Mouse (Mus musculus) myocyte (in vitro differentiated cells): Measurements from ENCODE around the gene Adprh. TPM values are rescaled to one million over a fixed set of nuclear protein-coding genes. Genes with fewer than 3 reads are reported as not detected.

Source experiments
- H3K27me3 ChIP-seq: one replicate; pipeline ENCODE4 v1.6.1; 2011; ENCODE audit not compliant: control insufficient read depth, insufficient read depth, insufficient read length
- H3K36me3 ChIP-seq: one replicate; pipeline ENCODE4 v1.6.1; 2011; ENCODE audit not compliant: control insufficient read depth, insufficient read depth
- H3K4me2 ChIP-seq: one replicate; pipeline ENCODE4 v1.6.1; 2011; ENCODE audit warnings: low read depth, control low read depth
- H3K4me3 ChIP-seq: one replicate; pipeline ENCODE4 v1.5.1; 2011; ENCODE audit warnings: mild to moderate bottlenecking, control low read depth, moderate library complexity
- H3K79me2 ChIP-seq: one replicate; pipeline ENCODE4 v1.6.1; 2011; ENCODE audit not compliant: control insufficient read depth, insufficient read depth
- H3ac ChIP-seq: one replicate; pipeline ENCODE4 v1.6.1; 2011; ENCODE audit not compliant: control insufficient read depth, insufficient read length
- CEBPB ChIP-seq: IDR thresholded peaks from 2 replicates; pipeline ENCODE4 v1.6.1; 2011; ENCODE audit warnings: mild to moderate bottlenecking, moderate library complexity; ENCODE audit not compliant: poor library complexity, insufficient read depth, severe bottlenecking
- E2F4 ChIP-seq: IDR thresholded peaks from one replicate; pipeline ENCODE4 v1.6.1; 2011; ENCODE audit warnings: mild to moderate bottlenecking, control low read depth, moderate library complexity; ENCODE audit not compliant: insufficient read depth
- MAX ChIP-seq: IDR thresholded peaks from one replicate; pipeline ENCODE4 v1.6.1; 2011; ENCODE audit warnings: low read depth, mild to moderate bottlenecking, control low read depth
- MYOD1 ChIP-seq, 3 experiments: IDR thresholded peaks; one replicate each; pipeline ENCODE4 v1.6.1; 2011; ENCODE audit warnings: control low read depth in 2 of 3, low read depth in 2 of 3, mild to moderate bottlenecking in 2 of 3, moderate library complexity in 1 of 3; ENCODE audit not compliant: insufficient read length in 2 of 3, control insufficient read depth in 1 of 3
- MYOG ChIP-seq, 3 experiments: IDR thresholded peaks; one replicate each; pipeline ENCODE4 v1.6.1; 2011; ENCODE audit warnings: control low read depth in 2 of 3, low read depth in 2 of 3, mild to moderate bottlenecking in 2 of 3; ENCODE audit not compliant: insufficient read length in 2 of 3, control insufficient read depth in 1 of 3, insufficient read depth in 1 of 3
- POLR2A ChIP-seq: IDR thresholded peaks from one replicate; pipeline ENCODE4 v1.6.1; 2011; ENCODE audit warnings: low read depth, mild to moderate bottlenecking, control low read depth, moderate library complexity; ENCODE audit not compliant: insufficient read length
- POLR2AphosphoS2 ChIP-seq: IDR thresholded peaks from one replicate; pipeline ENCODE4 v1.6.1; 2011; ENCODE audit warnings: low read depth, control low read depth; ENCODE audit not compliant: insufficient read length
- REST ChIP-seq: IDR thresholded peaks from one replicate; pipeline ENCODE4 v1.6.1; 2011; ENCODE audit warnings: mild to moderate bottlenecking, control low read depth, moderate library complexity; ENCODE audit not compliant: insufficient read depth, insufficient read length
- SRF ChIP-seq: IDR thresholded peaks from one replicate; pipeline ENCODE4 v1.6.1; 2011; ENCODE audit warnings: low read depth; ENCODE audit not compliant: control insufficient read depth, insufficient read length
- TCF12 ChIP-seq: IDR thresholded peaks from one replicate; pipeline ENCODE4 v1.6.1; 2011; ENCODE audit warnings: mild to moderate bottlenecking, control low read depth; ENCODE audit not compliant: poor library complexity, insufficient read depth, severe bottlenecking
- TCF3 ChIP-seq: IDR thresholded peaks from one replicate; pipeline ENCODE4 v1.6.1; 2011; ENCODE audit warnings: low read depth, control low read depth; ENCODE audit not compliant: insufficient read length
- USF1 ChIP-seq: IDR thresholded peaks from one replicate; pipeline ENCODE4 v1.6.1; 2011; ENCODE audit warnings: low read depth, mild to moderate bottlenecking, control low read depth, moderate library complexity
- polyA plus RNA-seq: library from polyadenylated mRNA; unstranded; fragments of >200 nt; fragmentation: generic; extraction: Trizol; gene quantifications from one replicate; pipeline ENCODE4 v1.2.1, GENCODE M21; 2012; ENCODE audit warnings: missing spikeins

Gene Adprh
- polyA plus RNA-seq, 1 experiment: 124 TPM

DNA sequence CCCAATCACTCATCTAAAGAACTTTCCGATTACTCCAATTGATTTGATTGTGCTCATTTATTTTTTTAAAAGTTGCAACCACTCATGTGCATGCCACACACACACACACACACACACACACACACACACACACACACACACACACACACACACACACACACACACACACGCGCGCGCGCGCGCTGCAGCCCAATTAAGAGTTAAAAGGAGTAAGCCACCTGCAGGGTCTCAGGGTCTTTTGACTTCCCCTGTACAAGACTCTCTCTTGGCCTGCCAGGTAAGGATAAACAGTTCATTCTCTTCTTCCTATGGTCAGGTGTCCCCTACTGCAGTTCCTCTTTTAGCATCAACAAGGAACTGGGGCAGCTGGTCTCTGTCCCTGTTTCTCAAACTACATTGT is 44.1 kb downstream of the Adprh start:
- no peaks in the 10 kb centered on the region for H3K36me3 ChIP-seq
- H3K27me3 ChIP-seq: no peaks in the 10 kb centered on the region
- no peak for TF ChIP-seq TCF3
- TF ChIP-seq SRF: no peak
- TF ChIP-seq USF1: no peak

DNA sequence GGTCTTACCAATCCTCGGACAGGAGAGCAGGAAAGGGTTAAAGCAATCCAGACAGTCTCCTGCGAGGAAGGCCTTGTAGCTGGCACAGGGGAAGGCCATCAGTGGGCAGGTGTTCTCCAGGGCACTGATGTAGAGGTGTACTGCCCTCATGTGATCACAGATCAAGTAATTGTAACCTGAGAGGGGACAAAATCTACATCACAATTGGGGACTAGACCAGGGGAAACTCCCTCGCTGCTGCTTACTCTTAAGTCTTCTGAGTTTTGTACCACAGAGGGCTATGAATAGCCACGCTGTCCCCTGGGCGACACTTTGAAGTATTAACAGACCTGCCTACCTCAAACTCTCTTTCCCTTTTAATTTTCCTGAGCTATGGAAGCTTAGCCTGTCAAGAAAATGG is 44.9 kb downstream of the Adprh start:
- Histone ChIP-seq H3ac (no peak overlapping the region), H3K27me3 (no peaks in the 10 kb centered on the region), H3K4me3 (no peak overlapping the region), H3K4me2 (no peak overlapping the region), H3K36me3 (no peaks in the 10 kb centered on the region), H3K79me2 (no peaks in the 10 kb centered on the region)
- TF ChIP-seq MYOD1 (IDR thresholded peaks at IDR 0.05; ENCODE audit: control insufficient read depth in 1 of 3, insufficient read length in 2 of 3, low read depth in 2 of 3): no peak
- TF ChIP-seq USF1: no peak
- no peak for TF ChIP-seq MYOG (IDR thresholded peaks at IDR 0.05; ENCODE audit: control insufficient read depth in 1 of 3, insufficient read depth in 1 of 3, insufficient read length in 2 of 3, low read depth in 2 of 3)
- no peak for TF ChIP-seq TCF12
- no peak for TF ChIP-seq TCF3
- no peak for TF ChIP-seq REST
- no peak for TF ChIP-seq SRF
- no peak for TF ChIP-seq MAX
- no peak for TF ChIP-seq POLR2AphosphoS2
- no peak for TF ChIP-seq CEBPB
- TF ChIP-seq E2F4: no peak
- no peak for TF ChIP-seq POLR2A

More for the DNA sequence above, 44.1 kb downstream of the Adprh start:
- Histone ChIP-seq H3K4me2 (no peak overlapping the region), H3K79me2 (no peaks in the 10 kb centered on the region), H3K4me3 (no peak overlapping the region), H3ac (no peak overlapping the region)

DNA sequence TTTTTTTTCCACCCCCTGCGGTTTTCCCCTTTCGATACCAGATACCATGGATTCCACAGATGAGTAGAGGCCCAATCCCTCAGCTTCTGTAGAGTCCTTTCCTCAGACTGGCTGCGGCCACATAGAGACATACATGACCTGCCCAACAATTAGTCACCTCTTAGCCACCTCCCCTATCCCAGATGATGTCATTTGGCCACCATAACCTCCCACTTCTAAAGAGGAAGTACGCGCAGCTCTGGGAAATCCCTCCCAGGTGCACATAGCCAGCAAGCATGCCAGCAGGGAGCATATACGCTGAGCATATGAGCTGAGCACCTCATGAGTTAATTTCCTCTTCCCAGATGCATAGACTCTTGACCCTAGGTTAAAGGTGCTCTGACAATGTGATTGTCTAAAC is 45.8 kb downstream of the Adprh start:
- no peak for TF ChIP-seq USF1
- no peak for TF ChIP-seq POLR2AphosphoS2
- Histone ChIP-seq H3K4me3 (no peak overlapping the region), H3K36me3 (no peaks in the 10 kb centered on the region), H3K27me3 (no peaks in the 10 kb centered on the region), H3K79me2 (no peaks in the 10 kb centered on the region), H3K4me2 (no peak overlapping the region), H3ac (no peak overlapping the region)

DNA sequence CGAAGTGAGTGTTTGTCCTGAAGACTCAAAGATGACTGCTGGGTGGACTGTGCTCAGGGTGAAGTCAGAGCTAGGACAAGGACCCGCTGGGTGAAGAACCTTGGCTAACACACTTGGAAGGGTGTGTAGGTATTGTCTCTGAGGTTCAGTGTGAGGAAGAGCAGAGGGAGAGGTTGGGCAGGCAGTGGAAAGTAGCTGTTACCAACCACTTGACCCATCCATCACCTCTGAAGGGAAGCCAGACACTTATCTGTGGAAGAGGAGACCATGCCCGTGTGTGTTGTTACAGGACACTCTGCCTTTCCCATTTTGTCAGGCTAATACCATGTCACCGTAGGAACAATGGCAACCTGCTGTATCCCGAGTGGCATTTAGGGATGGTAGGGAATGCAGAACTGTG is 46.2 kb downstream of the Adprh start:
- Histone ChIP-seq H3K27me3 (no peaks in the 10 kb centered on the region), H3K36me3 (no peaks in the 10 kb centered on the region), H3K4me3 (no peak overlapping the region), H3ac (no peak overlapping the region), H3K4me2 (no peak overlapping the region), H3K79me2 (no peaks in the 10 kb centered on the region)
- no peak for TF ChIP-seq POLR2A
- no peak for TF ChIP-seq CEBPB
- TF ChIP-seq POLR2AphosphoS2: no peak
- TF ChIP-seq MYOD1 (IDR thresholded peaks at IDR 0.05; ENCODE audit: control insufficient read depth in 1 of 3, insufficient read length in 2 of 3, low read depth in 2 of 3): no peak
- no peak for TF ChIP-seq E2F4
- no peak for TF ChIP-seq MAX
- no peak for TF ChIP-seq USF1
- no peak for TF ChIP-seq REST
- no peak for TF ChIP-seq SRF
- no peak for TF ChIP-seq MYOG (IDR thresholded peaks at IDR 0.05; ENCODE audit: control insufficient read depth in 1 of 3, insufficient read depth in 1 of 3, insufficient read length in 2 of 3, low read depth in 2 of 3)
- TF ChIP-seq TCF3: no peak
- TF ChIP-seq TCF12: no peak

DNA sequence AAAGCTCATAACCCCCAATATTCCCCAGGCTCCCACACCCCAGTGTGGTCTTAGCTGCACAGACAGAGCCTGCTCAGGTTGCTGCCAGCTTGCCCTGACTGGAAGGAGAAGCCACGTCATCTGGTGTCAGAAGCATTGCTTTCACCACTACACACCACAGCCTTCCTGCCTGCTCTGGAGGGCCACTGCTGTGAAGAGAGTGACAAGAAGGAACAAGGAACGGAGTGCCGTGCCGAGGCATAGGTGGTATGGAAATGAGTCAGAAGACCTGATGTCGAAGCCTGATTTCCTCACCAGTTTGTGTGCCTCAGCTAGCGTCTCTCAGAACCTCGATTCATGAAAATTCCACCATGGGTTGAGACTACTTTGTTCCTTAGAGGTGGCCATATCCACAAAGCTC is 48.9 kb downstream of the Adprh start:
- H3K79me2 ChIP-seq: no peaks in the 10 kb centered on the region
- TF ChIP-seq SRF (no peak), USF1 (no peak), REST (no peak), MAX (no peak), MYOG (IDR thresholded peaks at IDR 0.05; ENCODE audit: control insufficient read depth in 1 of 3, insufficient read depth in 1 of 3, insufficient read length in 2 of 3, low read depth in 2 of 3) (no peak), CEBPB (no peak), TCF3 (no peak), MYOD1 (IDR thresholded peaks at IDR 0.05; ENCODE audit: control insufficient read depth in 1 of 3, insufficient read length in 2 of 3, low read depth in 2 of 3) (no peak), POLR2A (no peak), E2F4 (no peak), TCF12 (no peak), POLR2AphosphoS2 (no peak)

More for the DNA sequence above, 48.9 kb downstream of the Adprh start:
- Histone ChIP-seq H3K4me2 (no peak overlapping the region), H3ac (no peak overlapping the region), H3K4me3 (no peak overlapping the region), H3K36me3 (no peaks in the 10 kb centered on the region), H3K27me3 (no peaks in the 10 kb centered on the region)
